Mouse (Mus musculus) forebrain, embryonic 14.5 days (tissue): Measurements from ENCODE around the gene Mageb5. TPM values are rescaled to one million over a fixed set of nuclear protein-coding genes. Genes with fewer than 3 reads are reported as not detected.
"Not testable (repeated sequence)": the region's sequence is repeated elsewhere in the genome, so short reads cannot be mapped to it uniquely, and the experiment has no call there.

Experiments used
- ATAC-seq: fragments of 200-750 bp; cut with Nextera tagmentation; 2 replicates; pipeline ENCODE4 v1.8.0; 2017; ENCODE audit warnings: mild to moderate bottlenecking, moderate library complexity
- DNase-seq: peaks from one replicate; pipeline ENCODE4 v3.0.0-alpha.2; 2015; ENCODE audit warnings: low spot score
- H3K27ac ChIP-seq: fragments of 300-500 bp; sonication (generic); 2 replicates; pipeline ENCODE4 v1.5.1; 2014; ENCODE audit warnings: low read depth, mild to moderate bottlenecking, control low read depth, low read length, moderate library complexity
- H3K27me3 ChIP-seq: fragments of 300-500 bp; sonication (generic); replicated peaks from 2 replicates; pipeline ENCODE4 v1.6.1; 2014; ENCODE audit warnings: low read length, control low read depth, mixed read lengths; ENCODE audit not compliant: control insufficient read depth, insufficient read depth
- H3K36me3 ChIP-seq: fragments of 300-500 bp; sonication (generic); 2 replicates; pipeline ENCODE4 v1.6.1; 2014; ENCODE audit warnings: low read length, control low read depth; ENCODE audit not compliant: control insufficient read depth, insufficient read depth
- H3K4me1 ChIP-seq: fragments of 300-500 bp; sonication (generic); 2 replicates; pipeline ENCODE4 v1.6.1; 2014; ENCODE audit warnings: antibody characterized with exemption, low read length, control low read depth; ENCODE audit not compliant: control insufficient read depth, insufficient read depth
- H3K4me2 ChIP-seq: fragments of 300-500 bp; sonication (generic); 2 replicates; pipeline ENCODE4 v1.6.1; 2014; ENCODE audit warnings: mild to moderate bottlenecking, control low read depth, low read length
- H3K4me3 ChIP-seq: fragments of 300-500 bp; sonication (generic); 2 replicates; pipeline ENCODE4 v1.5.1; 2014; ENCODE audit warnings: low read depth, low read length, control low read depth
- H3K9ac ChIP-seq: fragments of 300-500 bp; sonication (generic); 2 replicates; pipeline ENCODE4 v1.6.1; 2014; ENCODE audit warnings: mild to moderate bottlenecking, low read length, control low read depth, moderate library complexity
- H3K9me3 ChIP-seq: fragments of 300-500 bp; sonication (generic); replicated peaks from 2 replicates; pipeline ENCODE4 v1.6.1; 2016; ENCODE audit warnings: low read length, control low read depth, mixed read lengths; ENCODE audit not compliant: control insufficient read depth
- whole genome bisulfite sequencing: fragments of 180-500 bp; shearing (Covaris S2); extraction: QIAGEN DNeasy Blood & Tissue Kit; methylation state at CpG from one replicate; pipeline ENCODE4 v1.1.7; 2014; 5-methylcytosine and 5-hydroxymethylcytosine counted together
- polyA plus RNA-seq: library from polyadenylated mRNA; unstranded; fragments of >200 nt; fragmentation: Nextera tagmentation; extraction: Ambion mirVana; gene quantifications from 2 replicates; pipeline ENCODE4 v1.2.1, GENCODE M21; 2014

Mageb5 gene
- not detected in 2 replicates for polyA plus RNA-seq

DNA sequence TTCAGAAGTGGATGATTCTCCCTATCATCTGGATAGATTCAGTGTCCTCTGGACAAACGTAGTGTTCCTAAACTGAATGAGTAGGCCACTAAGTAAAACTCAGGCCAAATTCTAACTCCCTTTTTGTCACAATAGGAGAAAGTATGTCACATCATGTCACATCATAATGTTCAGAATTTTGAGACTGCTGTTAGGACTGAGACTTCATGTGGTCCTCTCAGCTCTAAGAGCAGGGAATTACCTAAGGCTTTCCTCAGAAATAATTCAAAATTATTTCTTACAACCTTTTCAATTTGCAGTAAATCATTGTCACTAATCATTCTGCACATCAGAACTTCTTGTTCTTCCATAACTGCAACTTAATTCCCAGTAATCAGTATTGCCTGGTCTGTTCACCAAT is at the start of gene Mageb5:
Gene Mageb5 (minus strand): TSS at position 101 of the 400 bp plus-strand sequence.
- 85% methylated on average over 1 of the region's 1 CpGs for WGBS

GRCm38 (mm10) chrX:91759591-91760226 is 23.1 kb downstream of the Mageb5 start:
- H3K4me1 ChIP-seq, H3K9ac ChIP-seq, H3K27me3 ChIP-seq, H3K4me2 ChIP-seq, DNase-seq, H3K36me3 ChIP-seq, H3K9me3 ChIP-seq, H3K4me3 ChIP-seq, H3K27ac ChIP-seq: not testable (repeated sequence)
- no CpG with 5 or more reads among the region's 1 CpGs for WGBS
- peak; percentile 68; the same call in 1 of the 2 replicates for ATAC-seq

More for the DNA sequence above, at the start of gene Mageb5:
- H3K4me3 ChIP-seq, H3K36me3 ChIP-seq, H3K4me2 ChIP-seq, H3K4me1 ChIP-seq, H3K9me3 ChIP-seq, DNase-seq, H3K27ac ChIP-seq, ATAC-seq, H3K9ac ChIP-seq, H3K27me3 ChIP-seq: not testable (repeated sequence)

Other genes with a start within 250 kb of the Mageb5 start
- not detected in 2 replicates for gene 1700084M14Rik, start 207.1 kb downstream of the Mageb5 start, polyA plus RNA-seq
- gene Gm14781, start 150.8 kb downstream of the Mageb5 start, polyA plus RNA-seq, result not detected in 2 replicates
- gene Mageb1, start 233.3 kb upstream of the Mageb5 start, polyA plus RNA-seq, result not detected in 2 replicates